Mouse (Mus musculus) activated CD4-positive, CD25-positive, alpha-beta regulatory T cell, adult 4 months (primary cell): ENCODE data around the gene Npb. TPM values are rescaled to one million over a fixed set of nuclear protein-coding genes. Genes with fewer than 3 reads are reported as not detected.

Source experiments
- ATAC-seq: one replicate; pipeline ENCODE4 v1.8.0; 2017
- polyA plus RNA-seq, 2 experiments: library from polyadenylated mRNA; unstranded; fragments of 100-300 nt; shearing (Covaris generic); gene quantifications; one replicate each; pipeline ENCODE4 v1.2.1; 2017

Gene Npb
- polyA plus RNA-seq, 2 experiments from 2014 or later, result not detected

DNA sequence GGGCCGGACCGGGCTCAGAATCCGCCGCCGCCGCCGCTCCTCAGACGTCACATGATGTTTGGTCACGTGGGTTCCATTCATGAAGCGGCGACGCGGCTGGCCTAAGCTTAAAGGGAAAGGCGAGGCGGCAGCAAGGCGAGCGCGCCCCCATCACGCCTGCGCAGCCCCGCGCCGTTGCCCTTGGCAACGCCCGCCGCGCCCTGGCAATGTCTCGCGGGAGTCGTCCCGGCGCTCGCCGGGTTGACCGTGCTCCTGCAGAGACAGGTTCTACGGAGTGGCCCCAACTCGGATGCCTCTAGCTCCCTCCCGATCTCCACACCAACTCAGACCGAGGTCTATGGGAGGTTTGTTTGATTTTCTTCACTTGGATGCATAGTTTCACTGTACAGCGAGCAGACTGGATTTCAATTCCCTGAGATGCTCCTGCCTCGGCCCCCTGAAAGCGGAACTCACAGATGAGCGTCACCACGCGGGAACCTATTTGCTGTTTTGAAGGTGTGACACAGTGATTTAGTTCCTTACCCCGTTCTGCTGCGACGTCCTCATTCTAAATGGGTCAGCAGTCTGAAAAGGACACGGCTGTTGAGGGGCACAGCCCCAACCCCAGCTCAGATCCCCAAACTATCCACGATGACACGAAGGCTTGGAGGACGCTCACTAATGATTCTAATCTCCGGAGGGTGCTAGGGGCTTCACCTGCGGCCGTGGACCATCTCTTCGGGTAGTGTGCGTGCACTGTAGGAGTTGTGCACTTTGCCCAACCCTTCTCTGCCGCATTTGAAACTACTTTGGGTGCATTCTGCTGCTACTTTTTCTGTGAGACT is 25.5 kb downstream of the Npb start, which contains the start of gene Mafg:
TSS of gene Mafg (minus strand) at position 81 of the 824 bp plus-strand sequence.
- peak; percentile 50 for ATAC-seq

DNA sequence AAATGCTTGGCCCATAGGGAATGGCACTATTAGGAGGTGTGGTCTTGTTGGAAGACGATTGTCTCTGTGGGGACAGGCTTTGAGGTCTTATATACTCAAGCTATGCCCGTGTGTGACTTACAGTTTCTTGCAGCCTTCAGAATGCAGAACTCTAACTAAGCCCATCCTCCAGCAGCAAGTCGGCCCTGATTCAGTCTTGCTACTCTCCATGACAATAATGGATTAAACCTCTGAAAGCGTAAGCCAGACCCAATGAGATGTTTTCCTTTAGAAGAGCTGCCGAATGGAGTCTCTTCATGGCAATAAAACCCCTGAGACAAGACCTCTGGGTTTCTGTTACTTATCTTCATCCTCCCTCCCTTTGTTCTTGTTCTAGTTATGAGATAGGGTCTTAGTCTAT is 26.5 kb downstream of the Npb start:
- no peak for ATAC-seq

DNA sequence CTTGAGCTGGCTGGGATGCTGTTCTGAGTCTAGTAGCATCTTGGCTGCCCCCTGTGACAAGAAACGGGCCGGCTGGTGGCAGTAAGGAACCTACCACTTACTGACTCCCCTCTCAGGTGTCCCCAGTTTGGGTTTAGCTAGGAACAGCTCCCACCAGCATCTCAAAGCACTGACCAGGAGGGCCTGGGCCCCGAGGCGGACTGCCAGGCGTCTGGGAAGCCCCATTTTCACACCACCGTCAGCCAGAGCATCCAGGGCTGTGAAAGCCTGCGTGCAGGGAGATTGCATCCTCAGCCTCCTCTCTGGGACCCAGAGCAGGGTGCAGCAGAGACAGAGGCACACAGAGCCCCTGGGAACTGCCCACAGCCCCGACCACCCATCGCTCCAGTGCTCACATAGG is 33.0 kb downstream of the Npb start:
- no peak for ATAC-seq

DNA sequence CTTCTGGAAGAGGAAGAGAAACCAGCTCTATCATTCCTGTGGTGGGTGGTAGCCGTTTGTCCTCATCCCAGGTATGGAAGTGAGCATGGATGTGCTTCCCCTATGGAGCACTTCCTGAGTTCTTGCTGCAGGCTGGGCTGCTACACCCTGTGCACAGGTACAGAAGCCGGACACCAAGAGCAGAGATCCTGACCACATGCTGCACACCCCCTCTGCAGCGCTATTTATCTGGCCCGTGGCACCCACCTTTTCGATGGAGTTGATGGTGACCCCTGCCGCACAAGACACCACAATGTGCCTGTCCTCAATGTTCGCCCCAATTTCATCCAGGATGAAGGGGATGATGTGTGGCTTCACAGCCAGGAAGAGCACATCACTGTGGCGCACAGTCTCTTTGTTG is 33.6 kb downstream of the Npb start:
- no peak for ATAC-seq

DNA sequence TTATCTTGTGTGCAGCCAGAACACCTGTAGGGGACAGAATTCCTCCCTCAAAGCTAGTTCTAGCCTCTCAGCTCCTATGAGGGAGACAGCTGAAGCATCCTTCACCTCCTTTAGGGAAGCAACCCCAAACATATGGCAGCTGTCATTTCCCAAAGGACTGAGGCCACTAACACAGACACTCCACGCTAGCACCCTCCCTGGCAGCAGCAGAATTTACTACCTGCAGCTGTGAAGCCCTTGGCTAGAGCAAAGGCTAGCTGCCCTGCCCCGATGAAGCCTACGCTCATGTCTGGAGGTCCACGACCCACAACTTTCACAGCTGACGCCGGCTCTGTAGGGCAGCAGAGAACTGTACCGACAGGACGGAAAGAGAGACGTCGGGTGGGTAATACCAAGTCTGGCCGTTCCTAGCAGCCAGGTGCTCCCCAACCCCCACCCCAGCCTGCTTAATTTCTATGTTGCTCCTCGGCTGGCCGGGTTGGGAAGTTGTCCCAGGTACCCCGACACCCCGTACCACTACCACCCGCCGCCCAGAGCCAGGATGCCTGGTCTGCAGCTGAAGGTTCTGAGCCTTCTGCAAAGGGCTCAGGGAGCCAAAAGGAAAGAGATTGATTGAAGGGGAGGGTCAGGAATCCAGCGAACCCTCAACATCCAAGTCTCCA is 34.8 kb downstream of the Npb start:
- no peak for ATAC-seq

DNA sequence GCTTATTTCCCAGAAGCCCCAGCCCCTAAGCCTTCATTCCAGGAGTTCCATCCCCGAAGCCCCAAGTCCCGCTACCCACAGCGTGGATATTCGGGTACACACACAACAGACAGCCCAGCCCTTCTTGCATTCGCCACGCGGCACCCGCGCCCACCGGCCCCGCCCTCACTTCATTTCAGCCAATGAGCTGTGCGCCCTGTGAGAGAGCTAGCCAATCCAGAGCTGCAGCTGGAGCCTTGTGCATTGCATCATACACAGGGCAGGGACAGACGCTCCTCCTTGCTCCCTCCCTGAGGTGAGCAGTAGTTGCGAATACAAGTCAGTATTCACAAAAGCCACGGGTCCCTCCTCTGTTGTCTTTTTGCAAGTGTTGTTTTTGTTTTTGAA is 35.3 kb downstream of the Npb start, which contains the start of gene Pycr1:
TSS of gene Pycr1 (minus strand) at position 169 of the 387 bp plus-strand sequence.
- peak; percentile 99 for ATAC-seq

DNA sequence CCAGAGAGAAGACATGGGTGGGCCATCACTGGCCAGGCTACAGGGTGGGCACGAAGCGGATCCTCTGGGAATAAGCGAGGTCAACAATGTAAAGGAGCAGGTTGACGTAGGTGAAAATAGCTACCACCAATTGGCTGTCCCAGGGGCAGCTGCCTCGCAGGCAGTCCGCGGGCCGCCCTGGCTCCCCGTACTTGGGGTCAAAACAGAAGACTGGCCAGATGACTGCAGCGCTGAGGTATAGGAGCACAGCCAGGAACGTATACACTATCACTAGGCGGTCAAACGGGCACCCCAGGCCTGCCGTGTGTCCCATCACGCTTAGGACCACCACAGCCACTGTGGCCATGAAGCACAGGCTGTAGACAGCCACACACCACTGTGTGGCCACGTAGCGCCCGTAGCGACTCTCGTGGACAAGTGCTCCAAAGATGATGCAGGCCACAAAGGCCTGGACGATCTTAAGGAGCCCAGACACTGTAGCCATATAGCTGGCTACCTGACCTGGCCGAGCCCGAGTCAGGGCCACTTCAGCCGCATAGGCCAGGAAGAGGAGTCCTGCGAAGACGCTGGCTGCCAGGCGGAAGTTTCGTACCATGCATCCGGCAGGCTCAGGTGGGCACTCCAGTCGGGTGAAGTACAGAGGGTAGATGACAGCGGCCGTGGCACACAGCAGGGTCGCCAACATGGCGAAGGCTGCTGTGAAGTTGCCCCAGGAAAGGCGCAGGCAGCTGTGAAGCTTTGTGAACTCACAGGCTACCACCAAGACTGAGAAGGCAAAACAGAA is 39.0 kb downstream of the Npb start:
- ATAC-seq, result no peak

DNA sequence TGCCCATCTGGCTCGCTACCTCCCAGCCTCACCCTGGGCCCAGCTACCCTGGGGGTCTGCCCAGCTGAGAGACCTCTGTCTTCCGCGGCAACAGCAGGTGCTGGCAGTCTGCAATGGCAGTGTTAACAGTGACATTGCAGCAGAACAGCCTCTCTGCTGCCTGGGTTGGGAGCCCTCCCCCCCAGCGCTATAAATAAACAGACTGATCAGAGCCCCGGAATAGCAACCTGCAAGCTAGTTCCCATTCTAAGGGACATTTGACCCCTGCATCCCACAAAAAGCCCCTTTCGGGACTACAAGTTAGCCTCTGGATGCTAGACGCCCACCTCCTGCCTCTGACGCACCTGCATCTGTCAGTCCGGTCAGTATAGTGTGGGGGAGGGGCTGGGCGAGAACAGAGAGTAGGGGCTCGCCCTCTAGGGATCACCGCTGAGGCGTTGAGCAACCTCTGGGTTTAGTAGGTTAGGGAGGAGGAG is 39.8 kb downstream of the Npb start, which contains the start of gene Myadml2:
TSS of gene Myadml2 (minus strand) at position 158 of the 476 bp plus-strand sequence.
- ATAC-seq, result no peak

DNA sequence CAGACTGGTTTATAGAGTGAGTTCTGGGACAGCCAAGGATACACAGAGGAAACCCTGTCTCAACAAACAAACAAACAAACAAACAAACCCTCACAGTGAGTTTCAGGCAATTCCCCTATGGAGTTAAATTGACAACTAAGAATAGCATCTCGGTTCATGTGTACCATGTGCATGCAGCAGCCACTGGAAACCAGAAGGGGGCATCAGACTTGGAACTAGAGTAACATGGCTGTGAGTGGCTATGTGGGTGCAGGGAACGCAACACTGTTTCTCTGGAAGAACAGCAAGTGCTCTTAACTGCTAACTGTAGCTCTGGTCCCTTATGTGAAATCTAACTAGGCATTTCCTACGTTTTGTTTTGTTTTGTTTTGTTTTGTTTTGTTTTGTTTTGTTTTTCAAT is 43.6 kb downstream of the Npb start:
- ATAC-seq, result no peak

DNA sequence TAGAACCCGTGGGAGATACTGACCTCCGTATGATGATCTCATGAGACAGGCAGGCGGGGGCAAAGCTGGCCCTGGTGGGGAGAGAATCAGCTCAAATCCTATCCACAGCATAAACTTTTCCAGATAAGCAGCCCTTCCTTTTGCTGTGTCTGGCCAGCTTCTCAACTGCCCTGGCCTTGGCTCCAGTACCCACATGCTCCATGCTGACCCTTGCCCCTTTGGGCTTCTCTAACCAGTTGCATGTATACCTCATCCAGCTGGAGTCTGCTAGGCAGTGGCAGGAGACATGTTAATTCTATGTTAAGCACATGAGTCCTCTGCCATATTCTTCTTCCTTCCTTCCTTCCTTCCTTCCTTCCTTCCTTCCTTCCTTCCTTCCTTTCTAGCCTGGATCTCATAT is 46.5 kb downstream of the Npb start:
- no peak for ATAC-seq

DNA sequence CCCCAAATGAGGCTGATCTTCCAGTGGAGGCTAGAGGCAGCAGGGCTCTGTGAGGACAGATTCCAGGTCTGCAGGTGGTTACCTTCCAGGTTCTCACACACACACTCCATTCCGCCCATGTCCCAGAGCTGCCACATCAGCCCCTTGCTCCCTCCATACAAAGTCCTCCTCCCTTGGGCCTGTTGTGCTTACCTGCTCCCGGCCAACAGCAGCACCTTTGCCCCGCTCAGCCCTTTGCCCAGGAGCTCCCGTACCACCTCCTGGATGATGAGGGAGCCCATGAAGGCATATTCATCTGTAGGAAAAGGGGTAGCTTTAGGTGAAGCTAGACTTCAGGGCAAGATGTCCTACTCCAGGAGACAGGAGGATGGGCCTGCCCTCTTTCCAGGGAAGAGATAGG is 49.0 kb downstream of the Npb start:
- ATAC-seq, result no peak

Other genes starting within 250 kb of the Npb start
- 1 to 10 TPM in 1 of 2 experiments, under 1 TPM in 1; 0.47 to 1.1 TPM for gene Fscn2, start 246.9 kb upstream of the Npb start, polyA plus RNA-seq
- 10 to 100 TPM; 12.2 to 18.7 TPM for gene Faap100, start 229.7 kb upstream of the Npb start, polyA plus RNA-seq
- 1 to 10 TPM; 9.1 to 9.7 TPM for gene Nploc4, start 170.8 kb upstream of the Npb start, polyA plus RNA-seq
- not detected for gene Tspan10, start 165.8 kb upstream of the Npb start, polyA plus RNA-seq
- gene Pde6g, start 155.0 kb upstream of the Npb start, polyA plus RNA-seq, result under 1 TPM in 1 of 2 experiments, not detected in 1; 0.38 TPM
- gene Oxld1, start 150.4 kb upstream of the Npb start, polyA plus RNA-seq, result 1 to 10 TPM; 7.5 to 8.5 TPM
- gene Ccdc137, start 150.4 kb upstream of the Npb start, polyA plus RNA-seq, result 10 to 100 TPM; 15.6 to 22.7 TPM
- 10 to 100 TPM; 24.4 to 30.8 TPM for gene Arl16, start 140.9 kb upstream of the Npb start, polyA plus RNA-seq
- gene Mrpl12, start 123.9 kb upstream of the Npb start, polyA plus RNA-seq, result 10 to 100 TPM; 73.5 to 74.7 TPM
- gene Slc25a10, start 116.6 kb upstream of the Npb start, polyA plus RNA-seq, result 10 to 100 TPM in 1 of 2 experiments, 1 to 10 TPM in 1; 9.7 to 12.3 TPM
- not detected for gene Gcgr, start 77.8 kb upstream of the Npb start, polyA plus RNA-seq
- 100 to 1,000 TPM; 121 to 128 TPM for gene Mcrip1, start 58.8 kb upstream of the Npb start, polyA plus RNA-seq
- not detected for gene Ppp1r27, start 57.3 kb upstream of the Npb start, polyA plus RNA-seq
- 100 to 1,000 TPM; 140 to 160 TPM for gene P4hb, start 35.2 kb upstream of the Npb start, polyA plus RNA-seq
- gene Arhgdia, start 26.9 kb upstream of the Npb start, polyA plus RNA-seq, result 100 to 1,000 TPM; 601 to 860 TPM
- 10 to 100 TPM; 18.9 to 51.6 TPM for gene Alyref, start 10.1 kb upstream of the Npb start, polyA plus RNA-seq
- gene Anapc11, start 10.1 kb upstream of the Npb start, polyA plus RNA-seq, result 100 to 1,000 TPM; 112 to 117 TPM
- gene Pcyt2, start 9.5 kb downstream of the Npb start, polyA plus RNA-seq, result 100 to 1,000 TPM in 1 of 2 experiments, 10 to 100 TPM in 1; 84.5 to 112 TPM
- gene Sirt7, start 16.8 kb downstream of the Npb start, polyA plus RNA-seq, result 10 to 100 TPM; 50.8 to 61.8 TPM
- gene Mafg, start 25.1 kb downstream of the Npb start, polyA plus RNA-seq, result 10 to 100 TPM; 10.7 to 14.3 TPM
- gene Pycr1, start 35.3 kb downstream of the Npb start, polyA plus RNA-seq, result under 1 TPM in 1 of 2 experiments, not detected in 1; 0.48 TPM
- not detected for gene Myadml2, start 39.7 kb downstream of the Npb start, polyA plus RNA-seq
- not detected for gene Notum, start 52.7 kb downstream of the Npb start, polyA plus RNA-seq
- 100 to 1,000 TPM in 1 of 2 experiments, 10 to 100 TPM in 1; 78.1 to 110 TPM for gene Aspscr1, start 64.5 kb downstream of the Npb start, polyA plus RNA-seq
- gene Cenpx, start 105.3 kb downstream of the Npb start, polyA plus RNA-seq, result 100 to 1,000 TPM; 163 to 165 TPM
- 10 to 100 TPM; 19.7 to 24.1 TPM for gene Lrrc45, start 105.4 kb downstream of the Npb start, polyA plus RNA-seq
- gene Rac3, start 113.0 kb downstream of the Npb start, polyA plus RNA-seq, result not detected
- 10 to 100 TPM; 17.0 to 20.9 TPM for gene Dcxr, start 118.8 kb downstream of the Npb start, polyA plus RNA-seq
- gene Cbr2, start 123.6 kb downstream of the Npb start, polyA plus RNA-seq, result not detected
- 10 to 100 TPM; 35.6 to 69.1 TPM for gene Hmga1b, start 154.3 kb downstream of the Npb start, polyA plus RNA-seq
- 1 to 10 TPM; 3.5 to 4.9 TPM for gene Rfng, start 175.7 kb downstream of the Npb start, polyA plus RNA-seq
- gene Gps1, start 175.8 kb downstream of the Npb start, polyA plus RNA-seq, result 100 to 1,000 TPM; 118 to 137 TPM
- gene Dus1l, start 187.9 kb downstream of the Npb start, polyA plus RNA-seq, result 10 to 100 TPM; 30.9 to 31.9 TPM
- 10 to 100 TPM; 28.8 to 40.3 TPM for gene Fasn, start 216.1 kb downstream of the Npb start, polyA plus RNA-seq